Mouse (Mus musculus) liver, postnatal 0 days (tissue): ENCODE results near the gene Scrg1.
"Not testable (repeated sequence)": the region's sequence is repeated elsewhere in the genome, so short reads cannot be mapped to it uniquely, and the experiment has no call there.

Experiments
- CTCF ChIP-seq: sonication (generic); IDR thresholded peaks from 2 replicates; pipeline ENCODE4 v1.5.1; 2016; ENCODE audit warnings: antibody characterized with exemption, low read depth
- EP300 ChIP-seq: IDR thresholded peaks from 2 replicates; pipeline ENCODE4 v1.6.1; 2016; ENCODE audit warnings: antibody characterized with exemption, low read depth, mild to moderate bottlenecking

DNA sequence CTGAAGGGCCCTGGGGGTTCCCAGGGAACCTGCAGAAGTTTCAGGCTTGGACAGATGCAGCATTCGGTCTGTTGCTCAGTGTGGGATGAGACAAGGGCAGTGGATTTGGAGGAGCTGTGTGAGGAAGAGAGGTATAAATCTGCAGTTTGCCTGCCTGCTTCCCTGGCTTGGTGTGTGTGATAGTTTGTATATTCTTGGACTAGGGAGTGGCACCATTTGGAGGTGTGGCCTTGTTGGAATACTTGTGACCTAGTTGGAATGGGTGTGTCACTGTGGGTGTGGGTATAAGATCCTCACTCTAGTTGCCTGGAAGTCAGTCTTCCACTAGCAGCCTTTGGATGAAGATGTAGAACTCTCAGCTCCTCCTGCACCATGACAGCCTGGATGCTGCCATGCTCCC, 49.8 kb downstream of the Scrg1 start:
- not testable (repeated sequence) for TF ChIP-seq CTCF, EP300
